Mouse (Mus musculus) kidney, postnatal 10 days (tissue): ENCODE results near the gene Mrm3.

Experiments
- DNase-seq: peaks from one replicate; pipeline ENCODE4 v3.0.0; 2021; ENCODE audit warnings: mixed read lengths

Mrm3 gene

GRCm38 (mm10) chr11:76290367-76290766, 46.9 kb downstream of the Mrm3 start:
- peak; percentile 43 for DNase-seq

DNA sequence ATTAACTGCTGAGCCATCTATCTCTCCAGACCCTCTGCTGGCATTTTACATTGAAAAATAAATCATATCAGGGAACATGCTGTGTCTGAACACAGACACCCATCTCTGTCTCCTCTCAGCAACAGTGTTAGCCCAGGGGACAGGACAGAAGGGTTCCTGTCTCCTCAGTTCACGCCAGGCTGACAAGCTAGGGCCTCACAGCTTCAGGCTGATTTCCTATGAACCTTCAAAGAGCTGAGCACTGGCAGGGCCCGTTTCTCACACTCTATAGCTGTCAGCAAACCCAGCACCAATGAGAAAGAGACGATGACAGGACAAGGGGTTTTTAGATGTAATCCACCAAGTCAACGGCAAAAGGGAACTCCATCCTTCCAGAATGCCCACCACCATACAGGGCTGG, 48.4 kb downstream of the Mrm3 start:
- DNase-seq = no peak

- DNase-seq = peak; percentile 72
These were observed 48.9 kb downstream of the Mrm3 start for GRCm38 (mm10) chr11:76292398-76292797.

GRCm38 (mm10) chr11:76292831-76293230, 49.3 kb downstream of the Mrm3 start:
- peak; percentile 60 for DNase-seq

DNA sequence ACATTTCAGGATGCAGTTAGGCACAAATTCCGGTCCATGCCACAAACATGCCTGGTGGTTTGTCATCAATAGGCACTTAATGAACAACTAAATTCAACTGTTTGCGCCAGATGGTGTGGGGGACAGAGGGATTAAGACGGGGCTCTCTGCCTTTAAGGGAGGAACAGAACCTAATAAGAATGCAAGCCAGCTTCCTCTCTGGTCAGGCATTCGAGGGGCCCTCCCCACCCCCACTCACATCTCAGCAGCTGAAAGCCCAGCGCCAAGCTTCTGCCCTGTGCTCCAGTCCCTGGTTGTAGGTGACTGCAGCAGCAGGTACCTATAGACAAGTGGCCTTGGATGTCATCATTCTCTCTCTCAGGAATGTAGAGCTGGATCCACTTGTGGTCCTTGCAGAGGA, 50.6 kb downstream of the Mrm3 start:
- no peak for DNase-seq

DNA sequence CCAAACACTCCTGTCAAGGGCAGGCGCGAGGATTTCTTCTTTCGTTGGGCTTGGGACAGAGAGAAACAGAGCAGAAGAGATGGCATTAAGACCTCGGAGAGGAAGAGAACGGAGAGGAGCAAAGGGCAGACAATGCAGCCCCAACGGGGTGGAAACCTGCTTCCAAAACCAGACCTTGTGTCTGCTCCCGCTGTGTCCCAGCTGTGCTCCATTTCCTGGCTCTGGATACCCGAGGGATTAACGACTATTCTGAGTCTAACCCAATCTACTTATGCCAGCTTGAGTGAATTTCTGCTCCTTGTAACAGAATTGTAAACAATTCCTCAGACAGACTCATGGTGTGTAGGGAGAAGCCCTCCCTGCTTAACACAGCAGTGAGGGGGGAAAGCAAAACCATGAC, 51.3 kb downstream of the Mrm3 start:
- no peak for DNase-seq

GRCm38 (mm10) chr11:76297252-76297651, 53.7 kb downstream of the Mrm3 start:
- no peak for DNase-seq

DNA sequence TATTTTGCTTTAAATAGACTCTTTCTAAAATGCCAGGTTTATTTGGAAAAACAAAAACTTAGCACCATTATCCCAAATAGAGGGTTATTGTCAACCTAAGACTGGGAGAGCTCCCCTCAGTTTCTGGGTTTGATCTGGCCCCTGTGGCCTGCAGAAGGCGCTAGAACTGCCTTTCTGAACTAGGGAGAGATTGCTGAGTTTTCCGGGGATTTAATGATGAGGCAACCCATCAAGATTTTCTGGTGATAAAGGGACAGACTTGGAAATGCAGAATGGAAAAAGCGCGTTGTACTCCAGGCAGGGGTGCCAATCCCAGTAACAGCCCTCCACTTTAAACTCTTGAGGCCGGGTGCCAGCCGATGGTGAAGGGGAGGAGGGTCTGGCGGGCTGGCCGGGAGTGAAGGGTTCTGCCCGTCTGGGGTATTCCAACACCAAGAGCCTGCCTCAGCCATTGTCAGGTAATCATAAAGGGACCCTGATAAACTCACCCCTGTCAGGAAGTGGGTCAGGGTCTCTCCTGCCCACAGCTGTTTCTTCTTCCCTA, 55.0 kb downstream of the Mrm3 start:
- DNase-seq = no peak
